Mouse (Mus musculus) liver, adult 2 months (tissue): ENCODE results near the gene Vmn1r81. TPM values are rescaled to one million over a fixed set of nuclear protein-coding genes. Genes with fewer than 3 reads are reported as not detected.

ENCODE experiments used
- DNase-seq: peaks from one replicate; pipeline ENCODE4 v3.0.0-alpha.2; 2011; ENCODE audit warnings: low read depth, low spot score; ENCODE audit errors: extremely low read depth
- H3K27ac ChIP-seq: fragments of 200-500 bp; replicated peaks from 2 replicates; pipeline ENCODE4 v1.5.1; 2012; ENCODE audit warnings: low read depth, mild to moderate bottlenecking, control low read depth, inconsistent platforms, low read length; ENCODE audit not compliant: insufficient read depth
- H3K27me3 ChIP-seq: fragments of 200-500 bp; 2 replicates; pipeline ENCODE4 v1.6.1; 2012; ENCODE audit warnings: mild to moderate bottlenecking, moderate library complexity, low read length, inconsistent platforms; ENCODE audit not compliant: control insufficient read depth, insufficient read depth
- H3K36me3 ChIP-seq: fragments of 200-500 bp; 2 replicates; pipeline ENCODE4 v1.6.1; 2012; ENCODE audit warnings: low read length, inconsistent platforms; ENCODE audit not compliant: control insufficient read depth, insufficient read depth
- H3K4me1 ChIP-seq: fragments of 200-500 bp; 2 replicates; pipeline ENCODE4 v1.6.1; 2011; ENCODE audit warnings: low read length; ENCODE audit not compliant: control insufficient read depth, insufficient read depth
- H3K4me3 ChIP-seq: fragments of 200-500 bp; 2 replicates; pipeline ENCODE4 v1.5.1; 2011; ENCODE audit warnings: low read depth, mild to moderate bottlenecking, control low read depth, low read length, moderate library complexity; ENCODE audit not compliant: insufficient read depth
- H3K79me2 ChIP-seq: fragments of 200-500 bp; 2 replicates; pipeline ENCODE4 v1.6.1; 2012; ENCODE audit warnings: inconsistent platforms, mild to moderate bottlenecking, low read length, moderate library complexity; ENCODE audit not compliant: control insufficient read depth, insufficient read depth
- H3K9ac ChIP-seq: fragments of 200-500 bp; 2 replicates; pipeline ENCODE4 v1.6.1; 2012; ENCODE audit warnings: low read depth, mild to moderate bottlenecking, control low read depth, inconsistent platforms, low read length
- CTCF ChIP-seq: fragments of 200-500 bp; IDR thresholded peaks from 2 replicates; pipeline ENCODE4 v1.5.1; 2011; ENCODE audit warnings: low read depth, low read length, control low read depth
- POLR2A ChIP-seq: fragments of 200-500 bp; IDR thresholded peaks from 2 replicates; pipeline ENCODE4 v1.6.1; 2011; ENCODE audit warnings: low read length, control low read depth; ENCODE audit not compliant: insufficient read depth; ENCODE audit errors: extremely low read depth
- WGBS: fragments of 180-500 bp; shearing (Covaris S2); methylation state at CpG from one replicate; pipeline ENCODE4 v1.1.7; 2018; 5-methylcytosine and 5-hydroxymethylcytosine counted together
- polyA plus RNA-seq: library from polyadenylated mRNA; depleted of rRNA; stranded (reverse); fragments of >200 nt; gene quantifications from 2 replicates; pipeline ENCODE4 v1.2.3, GENCODE M21; 2012; rRNA removed
- total RNA-seq: library from RNA; depleted of rRNA; stranded (reverse); fragments of >200 nt; gene quantifications from 2 replicates; pipeline ENCODE4 v1.2.3, GENCODE M21; 2014; rRNA removed

Gene Vmn1r81
- not detected in 2 replicates for total RNA-seq
- polyA plus RNA-seq: not detected in 2 replicates

GRCm38 (mm10) chr7:12268169-12268568, at the start of gene Vmn1r81:
Gene Vmn1r81 (minus strand): TSS chr7:12268269.
- no peak for DNase-seq
- WGBS: 60% methylated on average over 1 of the region's 1 CpGs
- TF ChIP-seq CTCF (no peak), POLR2A (no peak)
- H3K36me3 ChIP-seq: no peaks in the 10 kb centered on the region
- H3K27me3 ChIP-seq: no peaks in the 10 kb centered on the region
- no peak within 1 kb of the TSS for H3K27ac ChIP-seq
- H3K4me3 ChIP-seq: no peak within 1 kb of the TSS
- H3K9ac ChIP-seq: no peak within 1 kb of the TSS
- no peaks in the 10 kb centered on the region for H3K4me1 ChIP-seq
- H3K79me2 ChIP-seq: no peaks in the 10 kb centered on the region

DNA sequence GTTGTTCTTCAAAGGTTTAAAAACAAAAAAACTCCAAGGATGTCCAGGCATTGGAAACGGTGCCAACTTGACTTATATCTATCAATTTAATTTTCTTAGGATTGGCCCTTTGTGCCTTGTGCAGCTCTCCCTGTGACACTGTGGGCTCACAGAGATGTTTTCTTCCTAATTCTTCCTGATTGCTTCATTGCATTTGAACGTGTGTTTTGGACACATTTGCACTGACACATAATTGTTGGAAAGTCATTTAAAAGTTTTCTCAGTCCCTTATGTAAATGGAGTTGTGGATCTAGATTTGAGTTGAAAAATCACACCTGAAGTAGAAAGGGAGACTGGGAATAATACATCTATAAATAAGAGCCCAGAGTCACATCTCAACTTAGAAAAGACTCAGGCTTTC, 32.1 kb upstream of the Vmn1r81 start, which contains the start of gene Vmn1r82:
Gene Vmn1r82 (plus strand): TSS at position 301 of the 400 bp plus-strand sequence.
- Histone ChIP-seq H3K9ac (no peak within 1 kb of the TSS), H3K36me3 (no peaks in the 10 kb centered on the region), H3K4me3 (no peak within 1 kb of the TSS), H3K27ac (no peak within 1 kb of the TSS), H3K27me3 (no peaks in the 10 kb centered on the region), H3K79me2 (no peaks in the 10 kb centered on the region), H3K4me1 (no peaks in the 10 kb centered on the region)
- TF ChIP-seq POLR2A: no peak
- no peak for TF ChIP-seq CTCF
- no peak for DNase-seq
- WGBS: 49% methylated on average over 2 of the region's 2 CpGs

GRCm38 (mm10) chr7:12204141-12204540, 63.9 kb downstream of the Vmn1r81 start:
- WGBS: 62% methylated on average over 2 of the region's 2 CpGs
- Histone ChIP-seq H3K4me1 (no peaks in the 10 kb centered on the region), H3K36me3 (no peaks in the 10 kb centered on the region), H3K27ac (no peak overlapping the region), H3K4me3 (no peak overlapping the region), H3K27me3 (no peaks in the 10 kb centered on the region), H3K9ac (no peak overlapping the region), H3K79me2 (no peaks in the 10 kb centered on the region)
- TF ChIP-seq POLR2A (no peak), CTCF (no peak)
- DNase-seq: no peak

Other genes with a start within 250 kb of the Vmn1r81 start
- gene Vmn1r77, start 231.5 kb downstream of the Vmn1r81 start, total RNA-seq: not detected in 2 replicates
- not detected in 2 replicates for gene Vmn1r77, start 231.5 kb downstream of the Vmn1r81 start, polyA plus RNA-seq
- not detected in 2 replicates for gene Vmn1r78, start 118.0 kb downstream of the Vmn1r81 start, total RNA-seq
- gene Vmn1r78, start 118.0 kb downstream of the Vmn1r81 start, polyA plus RNA-seq: not detected in 2 replicates
- gene Vmn1r79, start 97.0 kb downstream of the Vmn1r81 start, total RNA-seq: not detected in 2 replicates
- not detected in 2 replicates for gene Vmn1r79, start 97.0 kb downstream of the Vmn1r81 start, polyA plus RNA-seq
- not detected in 2 replicates for gene Vmn1r80, start 79.0 kb downstream of the Vmn1r81 start, total RNA-seq
- not detected in 2 replicates for gene Vmn1r80, start 79.0 kb downstream of the Vmn1r81 start, polyA plus RNA-seq
- not detected in 2 replicates for gene Vmn1r82, start 32.2 kb upstream of the Vmn1r81 start, total RNA-seq
- gene Vmn1r82, start 32.2 kb upstream of the Vmn1r81 start, polyA plus RNA-seq: not detected in 2 replicates
- gene Vmn1r83, start 61.2 kb upstream of the Vmn1r81 start, total RNA-seq: not detected in 2 replicates
- gene Vmn1r83, start 61.2 kb upstream of the Vmn1r81 start, polyA plus RNA-seq: not detected in 2 replicates
- gene Vmn1r84, start 101.0 kb upstream of the Vmn1r81 start, total RNA-seq: not detected in 2 replicates
- not detected in 2 replicates for gene Vmn1r84, start 101.0 kb upstream of the Vmn1r81 start, polyA plus RNA-seq
- 1.8 and 2.0 TPM in 2 replicates for gene Zfp551, start 154.5 kb upstream of the Vmn1r81 start, total RNA-seq
- 0.37 and 0.39 TPM in 2 replicates for gene Zfp551, start 154.5 kb upstream of the Vmn1r81 start, polyA plus RNA-seq
- 4.4 and 5.7 TPM in 2 replicates for gene Zfp606, start 210.0 kb upstream of the Vmn1r81 start, total RNA-seq
- gene Zfp606, start 210.0 kb upstream of the Vmn1r81 start, polyA plus RNA-seq: 1.3 and 1.6 TPM in 2 replicates
- gene 2900092C05Rik, start 244.2 kb upstream of the Vmn1r81 start, total RNA-seq: not detected in 2 replicates
- gene 2900092C05Rik, start 244.2 kb upstream of the Vmn1r81 start, polyA plus RNA-seq: not detected in 2 replicates